Mouse (Mus musculus): ENCODE data around the gene Col6a5.

Col6a5 gene

GRCm38 (mm10) chr9:105960533-105960932, at the start of gene Col6a5:
TSS of gene Col6a5 (minus strand) at chr9:105960643.
- in situ Hi-C loops (cut with MboI) = no loop called here

GRCm38 (mm10) chr9:105997955-105998354, 37.5 kb upstream of the Col6a5 start:
- in situ Hi-C loops (cut with MboI) = no loop called here

GRCm38 (mm10) chr9:105992425-105992824, 32.0 kb upstream of the Col6a5 start:
- in situ Hi-C loops (cut with MboI) = no loop called here

GRCm38 (mm10) chr9:105990099-105990498, 29.7 kb upstream of the Col6a5 start:
- in situ Hi-C loops (cut with MboI) = no loop called here

- in situ Hi-C loops (cut with MboI) = no loop called here
Observed at GRCm38 (mm10) chr9:105989468-105989867, 29.0 kb upstream of the Col6a5 start.

- in situ Hi-C loops (cut with MboI) = no loop called here
Observed at GRCm38 (mm10) chr9:105988096-105988495, 27.7 kb upstream of the Col6a5 start.

- in situ Hi-C loops (cut with MboI) = no loop called here
Observed at GRCm38 (mm10) chr9:105984931-105985519, 24.6 kb upstream of the Col6a5 start.

GRCm38 (mm10) chr9:105978479-105978878, 18.0 kb upstream of the Col6a5 start:
- in situ Hi-C loops (cut with MboI) = no loop called here

GRCm38 (mm10) chr9:105976871-105977270, 16.4 kb upstream of the Col6a5 start:
- in situ Hi-C loops (cut with MboI) = no loop called here

GRCm38 (mm10) chr9:105976314-105976713, 15.9 kb upstream of the Col6a5 start:
- in situ Hi-C loops (cut with MboI) = no loop called here

GRCm38 (mm10) chr9:105973736-105974135, 13.3 kb upstream of the Col6a5 start:
- in situ Hi-C loops (cut with MboI) = no loop called here

- in situ Hi-C loops (cut with MboI) = no loop called here
Observed at GRCm38 (mm10) chr9:105972031-105972430, 11.6 kb upstream of the Col6a5 start.

- in situ Hi-C loops (cut with MboI) = no loop called here
Observed at GRCm38 (mm10) chr9:105971351-105971894, 11.0 kb upstream of the Col6a5 start.

- in situ Hi-C loops (cut with MboI) = no loop called here
Observed at GRCm38 (mm10) chr9:105970901-105971300, 10.5 kb upstream of the Col6a5 start.

GRCm38 (mm10) chr9:105967976-105968375, 7.5 kb upstream of the Col6a5 start:
- in situ Hi-C loops (cut with MboI) = no loop called here

- in situ Hi-C loops (cut with MboI) = no loop called here
Observed at GRCm38 (mm10) chr9:105959116-105959515, 1.3 kb downstream of the Col6a5 start.

GRCm38 (mm10) chr9:105949755-105950154, 10.7 kb downstream of the Col6a5 start:
- in situ Hi-C loops (cut with MboI) = no loop called here

- in situ Hi-C loops (cut with MboI) = no loop called here
Observed at GRCm38 (mm10) chr9:105947577-105947976, 12.9 kb downstream of the Col6a5 start.

GRCm38 (mm10) chr9:105933816-105934215, 26.6 kb downstream of the Col6a5 start:
- in situ Hi-C loops (cut with MboI) = no loop called here

GRCm38 (mm10) chr9:105929287-105929686, 31.2 kb downstream of the Col6a5 start:
- in situ Hi-C loops (cut with MboI) = no loop called here

GRCm38 (mm10) chr9:105928406-105929071, 31.9 kb downstream of the Col6a5 start:
- in situ Hi-C loops (cut with MboI) = no loop called here

- in situ Hi-C loops (cut with MboI) = no loop called here
Observed at GRCm38 (mm10) chr9:105923659-105924058, 36.8 kb downstream of the Col6a5 start.

GRCm38 (mm10) chr9:105915186-105915585, 45.3 kb downstream of the Col6a5 start:
- in situ Hi-C loops (cut with MboI) = no loop called here
